Comparison of ENCODE assay signal across 7 mouse cellular contexts in genomic region chr17:15497882-15498752, GRCm38 (mm10). TPM values are rescaled to one million over a fixed set of nuclear protein-coding genes. Genes with fewer than 3 reads are reported as not detected.
DNase-seq lines count a peak whose midpoint lies in the region; ATAC-seq lines count a peak whose summit lies in the region.

No protein-coding gene starts in this region.

- no peaks in the 10 kb centered on the region for H3K27me3 ChIP-seq in embryonic facial prominence, embryonic 11.5 days (ENCODE audit: control insufficient read depth, insufficient read depth, low read length)
- no peaks in the 10 kb centered on the region for H3K27me3 ChIP-seq in limb, embryonic 11.5 days (ENCODE audit: control insufficient read depth, insufficient read depth, low read length)
- no peaks in the 10 kb centered on the region for H3K27me3 ChIP-seq in midbrain, embryonic 14.5 days (ENCODE audit: control insufficient read depth, insufficient read depth, low read length)

- H3K36me3 ChIP-seq in embryonic facial prominence, embryonic 11.5 days (replicated peaks; ENCODE audit: control insufficient read depth, insufficient read depth, low read depth, low read length): no peaks in the 10 kb centered on the region
- H3K36me3 ChIP-seq in limb, embryonic 11.5 days (ENCODE audit: control insufficient read depth, insufficient read depth, low read length): peaks cover 5% of the 10 kb centered on the region; the same call in 1 of the 2 replicates
- peaks cover 32% of the 10 kb centered on the region for H3K36me3 ChIP-seq in midbrain, embryonic 14.5 days (ENCODE audit: control insufficient read depth, insufficient read depth, low read length)

- H3K4me3 ChIP-seq in embryonic facial prominence, embryonic 11.5 days (ENCODE audit: low read depth, low read length): peak overlapping the region; percentile 83
- H3K4me3 ChIP-seq in limb, embryonic 11.5 days (ENCODE audit: low read depth, low read length): peak overlapping the region; percentile 81
- peak overlapping the region; percentile 81 for H3K4me3 ChIP-seq in midbrain, embryonic 14.5 days (replicated peaks; ENCODE audit: low read depth, low read length)

- H3K9ac ChIP-seq in embryonic facial prominence, embryonic 11.5 days (replicated peaks; ENCODE audit: low read length): peak overlapping the region; percentile 89
- H3K9ac ChIP-seq in limb, embryonic 11.5 days (ENCODE audit: low read length): peak overlapping the region; percentile 84
- peak overlapping the region; percentile 75 for H3K9ac ChIP-seq in midbrain, embryonic 14.5 days (replicated peaks; ENCODE audit: low read length)

- H3K4me1 ChIP-seq in embryonic facial prominence, embryonic 11.5 days (ENCODE audit: control insufficient read depth, insufficient read depth, low read length): no peaks in the 10 kb centered on the region
- H3K4me1 ChIP-seq in limb, embryonic 11.5 days (ENCODE audit: control insufficient read depth, insufficient read depth, low read length): peaks cover 17% of the 10 kb centered on the region
- peaks cover 33% of the 10 kb centered on the region for H3K4me1 ChIP-seq in midbrain, embryonic 14.5 days (ENCODE audit: control insufficient read depth, insufficient read depth, low read length)

- WGBS in embryonic facial prominence, embryonic 11.5 days: under 1% methylated on average over 50 of the region's 50 CpGs
- under 1% methylated on average over 50 of the region's 50 CpGs for WGBS in limb, embryonic 11.5 days
- WGBS in midbrain, embryonic 14.5 days: under 1% methylated on average over 50 of the region's 50 CpGs

- peak; percentile 97 for DNase-seq in adrenal gland, postnatal 14 days
- DNase-seq in embryonic facial prominence, embryonic 11.5 days (ENCODE audit: low spot score): peak; percentile 96
- peak; percentile 99 for DNase-seq in heart, adult 11 months
- DNase-seq in kidney, adult 18-20 months: peak; percentile 96
- peak; percentile 96 for DNase-seq in limb, embryonic 11.5 days (ENCODE audit: low spot score)
- DNase-seq in midbrain, embryonic 14.5 days: peak; percentile 96
- peak; percentile 84 to 93 for DNase-seq in spleen, adult 18-20 months

- ATAC-seq in embryonic facial prominence, embryonic 11.5 days (replicated peaks; ENCODE audit: insufficient number of reproducible peaks, low FRiP score, low TSS enrichment, low read depth): peak; percentile 94
- peak; percentile 94 for ATAC-seq in limb, embryonic 11.5 days (ENCODE audit: insufficient number of reproducible peaks, low FRiP score, low TSS enrichment, low read depth)
- ATAC-seq in midbrain, embryonic 14.5 days (ENCODE audit: low FRiP score, low TSS enrichment): peak; percentile 95

- no peaks in the 10 kb centered on the region for H3K9me3 ChIP-seq in embryonic facial prominence, embryonic 11.5 days (replicated peaks; ENCODE audit: control insufficient read depth, low read length)
- no peaks in the 10 kb centered on the region for H3K9me3 ChIP-seq in limb, embryonic 11.5 days (ENCODE audit: control insufficient read depth, low read length)
- no peaks in the 10 kb centered on the region for H3K9me3 ChIP-seq in midbrain, embryonic 14.5 days (ENCODE audit: control insufficient read depth, low read length)

- peak overlapping the region; percentile 63 for H3K4me2 ChIP-seq in embryonic facial prominence, embryonic 11.5 days (ENCODE audit: low read depth, low read length)
- H3K4me2 ChIP-seq in limb, embryonic 11.5 days (ENCODE audit: low read depth, severe bottlenecking): peak overlapping the region; percentile 60
- peak overlapping the region; percentile 96 for H3K4me2 ChIP-seq in midbrain, embryonic 14.5 days (ENCODE audit: low read length)

- H3K27ac ChIP-seq in embryonic facial prominence, embryonic 11.5 days (replicated peaks; ENCODE audit: low read depth, low read length): peak overlapping the region; percentile 89
- peak overlapping the region; percentile 78; the same call in 1 of the 2 replicates for H3K27ac ChIP-seq in limb, embryonic 11.5 days (replicated peaks; ENCODE audit: low read depth, low read length)
- peak overlapping the region; percentile 89 for H3K27ac ChIP-seq in midbrain, embryonic 14.5 days (replicated peaks; ENCODE audit: low read depth, low read length)

RNA-seq across cellular contexts. Expression of gene Psmb1, which starts 1.4 kb away (rescaled TPM):
- 159 and 160 TPM in 2 replicates for total RNA-seq in adrenal gland, postnatal 14 days (2021)
- 283 and 286 TPM in 2 replicates for polyA plus RNA-seq in embryonic facial prominence, embryonic 11.5 days (2014; fragmentation: Nextera tagmentation; extraction: Ambion mirVana)
- polyA plus RNA-seq in limb, embryonic 11.5 days (2014; fragmentation: Nextera tagmentation; extraction: Ambion mirVana): 271 and 286 TPM in 2 replicates
- 255 and 268 TPM in 2 replicates for polyA plus RNA-seq in midbrain, embryonic 14.5 days (2014; fragmentation: Nextera tagmentation; extraction: Ambion mirVana)

RNA-seq across cellular contexts. Expression of gene Tbp, which starts 1.6 kb away (rescaled TPM):
- 25.9 and 33.1 TPM in 2 replicates for total RNA-seq in adrenal gland, postnatal 14 days (2021)
- 64.0 and 68.1 TPM in 2 replicates for polyA plus RNA-seq in embryonic facial prominence, embryonic 11.5 days (2014; fragmentation: Nextera tagmentation; extraction: Ambion mirVana)
- polyA plus RNA-seq in limb, embryonic 11.5 days (2014; fragmentation: Nextera tagmentation; extraction: Ambion mirVana): 70.3 and 71.6 TPM in 2 replicates
- 64.6 and 70.9 TPM in 2 replicates for polyA plus RNA-seq in midbrain, embryonic 14.5 days (2014; fragmentation: Nextera tagmentation; extraction: Ambion mirVana)

RNA-seq across cellular contexts. Expression of gene Pdcd2, which starts 29.0 kb away (rescaled TPM):
- 30.8 and 36.2 TPM in 2 replicates for total RNA-seq in adrenal gland, postnatal 14 days (2021)
- polyA plus RNA-seq in embryonic facial prominence, embryonic 11.5 days (2014; fragmentation: Nextera tagmentation; extraction: Ambion mirVana): 57.2 and 64.2 TPM in 2 replicates
- 48.8 and 53.8 TPM in 2 replicates for polyA plus RNA-seq in limb, embryonic 11.5 days (2014; fragmentation: Nextera tagmentation; extraction: Ambion mirVana)
- 66.4 and 70.8 TPM in 2 replicates for polyA plus RNA-seq in midbrain, embryonic 14.5 days (2014; fragmentation: Nextera tagmentation; extraction: Ambion mirVana)

Comparison
In these comparisons a context has a peak if more than half of its experiments do, and no peak if none do; other contexts are left out.
1. Peak in every context shown above with its lines: DNase-seq, ATAC-seq, H3K4me3 ChIP-seq and H3K27ac ChIP-seq.